Mouse (Mus musculus) liver, embryonic 14.5 days (tissue): ENCODE measurements around the gene Tmem270. TPM values are rescaled to one million over a fixed set of nuclear protein-coding genes. Genes with fewer than 3 reads are reported as not detected.
"Not testable (repeated sequence)": the region's sequence is repeated elsewhere in the genome, so short reads cannot be mapped to it uniquely, and the experiment has no call there.

Source experiments
- ATAC-seq: fragments of 200-750 bp; cut with Nextera tagmentation; 2 replicates; pipeline ENCODE4 v1.8.0; 2017; ENCODE audit warnings: moderate number of reproducible peaks, mild to moderate bottlenecking, moderate library complexity; ENCODE audit not compliant: insufficient read depth
- DNase-seq, 3 experiments: peaks; one replicate each; pipeline ENCODE4 v3.0.0-alpha.2; 2012 to 2013; ENCODE audit warnings: low read depth in 3 of 3, low spot score in 3 of 3
- H3K27ac ChIP-seq: fragments of 300-500 bp; sonication (generic); 2 replicates; pipeline ENCODE4 v1.5.1; 2014; ENCODE audit warnings: moderate library complexity, mild to moderate bottlenecking, control low read depth, inconsistent platforms
- H3K27me3 ChIP-seq: fragments of 300-500 bp; sonication (generic); 2 replicates; pipeline ENCODE4 v1.6.1; 2014; ENCODE audit warnings: mild to moderate bottlenecking, low read length, moderate library complexity; ENCODE audit not compliant: control insufficient read depth, insufficient read depth
- H3K36me3 ChIP-seq: fragments of 300-500 bp; sonication (generic); replicated peaks from 2 replicates; pipeline ENCODE4 v1.6.1; 2014; ENCODE audit warnings: low read depth; ENCODE audit not compliant: control insufficient read depth, insufficient read depth
- H3K4me1 ChIP-seq, 2 experiments: fragments of 200-500 bp in 1 of 2; fragments of 300-500 bp in 1 of 2; sonication (generic) in 1 of 2; replicated peaks; 2 replicates each; pipeline ENCODE4 v1.6.1; 2012 to 2014; ENCODE audit warnings: antibody characterized with exemption in 1 of 2, inconsistent platforms in 1 of 2, low read length in 1 of 2; ENCODE audit not compliant: control insufficient read depth in 2 of 2, insufficient read depth in 2 of 2
- H3K4me2 ChIP-seq: fragments of 300-500 bp; sonication (generic); 2 replicates; pipeline ENCODE4 v1.6.1; 2014; ENCODE audit warnings: low read depth, mild to moderate bottlenecking, control low read depth, moderate library complexity
- H3K4me3 ChIP-seq, 2 experiments: fragments of 200-500 bp in 1 of 2; fragments of 300-500 bp in 1 of 2; sonication (generic) in 1 of 2; 2 replicates each; pipeline ENCODE4 v1.5.1; 2012 to 2014; ENCODE audit warnings: low read depth in 2 of 2, low read length in 2 of 2, mild to moderate bottlenecking in 2 of 2, control low read depth in 1 of 2, inconsistent platforms in 1 of 2, moderate library complexity in 1 of 2; ENCODE audit not compliant: insufficient read depth in 1 of 2
- H3K9ac ChIP-seq: fragments of 300-500 bp; sonication (generic); replicated peaks from 2 replicates; pipeline ENCODE4 v1.6.1; 2014; ENCODE audit warnings: mild to moderate bottlenecking, control low read depth, moderate library complexity
- H3K9me3 ChIP-seq: fragments of 300-500 bp; sonication (generic); 2 replicates; pipeline ENCODE4 v1.6.1; 2016; ENCODE audit warnings: low read length, mixed read lengths; ENCODE audit not compliant: control insufficient read depth
- CTCF ChIP-seq: IDR thresholded peaks from 2 replicates; pipeline ENCODE4 v1.5.1; 2016; ENCODE audit warnings: antibody characterized with exemption, low read depth, control low read depth
- EP300 ChIP-seq: IDR thresholded peaks from 2 replicates; pipeline ENCODE4 v1.6.1; 2016; ENCODE audit warnings: antibody characterized with exemption, low read depth
- WGBS: fragments of 180-500 bp; shearing (Covaris S2); extraction: QIAGEN DNeasy Blood & Tissue Kit; methylation state at CpG from one replicate; pipeline ENCODE4 v1.1.7; 2014; ENCODE audit not compliant: insufficient replicate concordance; 5-methylcytosine and 5-hydroxymethylcytosine counted together
- polyA plus RNA-seq, 2 experiments: library from polyadenylated mRNA; depleted of rRNA in 1 of 2; stranded (reverse) in 1 of 2; unstranded in 1 of 2; fragments of >200 nt; fragmentation: Nextera tagmentation in 1 of 2; extraction: Ambion mirVana in 1 of 2; gene quantifications; 2 replicates each; pipeline versions ENCODE4 v1.2.1 to v1.2.3; 2012 to 2014

Gene Tmem270
- polyA plus RNA-seq, 2 experiments = 0.04 TPM; not detected in 1

DNA sequence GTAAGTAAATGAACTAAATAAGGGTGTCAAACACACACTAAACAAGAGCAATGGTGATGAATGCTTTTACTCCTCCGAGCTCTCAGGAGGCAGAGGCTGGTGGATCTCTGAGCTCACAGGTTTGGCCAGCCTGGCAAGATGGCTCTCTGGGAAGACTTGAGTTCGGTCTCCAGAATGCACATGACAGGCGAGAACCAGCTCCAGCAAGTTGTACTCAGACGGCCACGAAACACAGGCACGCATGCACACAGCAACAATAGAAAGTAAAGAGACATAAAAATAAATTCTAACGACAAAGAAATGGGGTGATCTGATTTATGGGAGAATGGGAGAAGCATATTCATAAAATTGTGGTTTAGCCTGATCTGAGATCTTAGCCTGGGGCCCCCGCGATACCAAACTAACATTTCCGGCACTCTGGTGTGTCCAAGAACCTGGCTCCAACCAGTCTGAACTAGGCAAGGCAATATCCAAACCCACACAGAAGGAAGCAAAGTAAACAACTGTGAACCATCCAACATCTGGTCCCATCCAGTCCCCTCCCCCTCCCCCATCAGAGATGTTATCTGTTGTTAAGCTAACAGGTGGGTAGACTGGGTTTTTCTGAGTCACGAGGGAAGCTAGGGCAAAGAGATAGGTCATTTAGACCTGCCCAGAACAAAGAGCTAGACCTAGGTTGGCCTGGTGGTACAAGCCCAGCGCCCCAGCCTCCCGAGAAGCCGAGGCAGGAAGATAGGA, 35.1 kb upstream of the Tmem270 start:
- TF ChIP-seq CTCF (no peak), EP300 (no peak)
- Histone ChIP-seq H3K27me3 (no peaks in the 10 kb centered on the region), H3K27ac (no peak overlapping the region), H3K4me1 (no peaks in the 10 kb centered on the region), H3K36me3 (no peaks in the 10 kb centered on the region), H3K9ac (no peak overlapping the region), H3K9me3 (no peaks in the 10 kb centered on the region), H3K4me2 (no peak overlapping the region), H3K4me3 (no peak overlapping the region)
- ATAC-seq = peak; percentile 47
- 66% methylated on average over 14 of the region's 14 CpGs for WGBS
- no peak for DNase-seq

DNA sequence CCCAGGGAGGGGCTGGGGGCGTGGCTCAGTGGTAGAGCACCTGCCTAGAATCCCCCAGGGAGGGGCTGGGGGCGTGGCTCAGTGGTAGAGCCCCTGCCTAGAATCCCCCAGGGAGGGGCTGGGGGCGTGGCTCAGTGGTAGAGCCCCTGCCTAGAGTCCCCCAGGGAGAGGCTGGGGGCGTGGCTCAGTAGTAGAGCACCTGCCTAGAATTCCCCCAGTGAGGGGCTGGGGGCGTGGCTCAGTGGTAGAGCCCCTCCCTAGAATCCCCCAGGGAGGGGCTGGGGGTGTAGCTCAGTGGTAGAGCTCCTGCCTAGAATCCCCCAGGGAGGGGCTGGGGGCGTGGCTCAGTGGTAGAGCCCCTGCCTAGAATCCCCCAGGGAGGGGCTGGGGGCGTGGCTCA, 33.0 kb upstream of the Tmem270 start:
- H3K9ac ChIP-seq, H3K4me1 ChIP-seq, H3K4me3 ChIP-seq, DNase-seq, H3K36me3 ChIP-seq, H3K4me2 ChIP-seq, ATAC-seq, H3K9me3 ChIP-seq, H3K27ac ChIP-seq, H3K27me3 ChIP-seq: not testable (repeated sequence)
- 71% methylated on average over 3 of the region's 7 CpGs for WGBS

DNA sequence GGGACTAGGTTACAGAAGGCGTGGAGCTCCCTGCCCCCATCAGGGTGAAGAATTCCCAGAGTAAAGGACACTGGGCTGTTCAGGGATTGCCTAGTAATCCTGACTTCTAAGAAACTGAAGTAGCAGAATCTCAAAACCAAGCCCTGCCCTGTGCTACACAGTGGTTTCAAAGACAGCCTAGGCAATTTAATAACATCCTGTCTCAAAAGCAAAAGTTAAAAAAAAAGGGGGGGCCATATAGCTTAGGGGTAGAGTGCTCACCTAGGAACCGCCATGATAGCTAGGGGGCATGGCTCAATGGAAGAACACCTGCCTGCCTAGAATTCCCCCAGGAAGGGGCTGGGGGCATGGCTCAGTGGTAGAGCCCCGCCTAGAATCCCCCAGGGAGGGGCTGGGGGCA, 32.5 kb upstream of the Tmem270 start:
- Histone ChIP-seq H3K4me3 (no peak overlapping the region), H3K4me2 (no peak overlapping the region), H3K27me3 (no peaks in the 10 kb centered on the region), H3K27ac (no peak overlapping the region), H3K4me1 (no peaks in the 10 kb centered on the region), H3K9me3 (no peaks in the 10 kb centered on the region), H3K36me3 (no peaks in the 10 kb centered on the region), H3K9ac (no peak overlapping the region)
- 58% methylated on average over 3 of the region's 3 CpGs for WGBS
- no peak for ATAC-seq
- DNase-seq = no peak
- TF ChIP-seq CTCF (no peak), EP300 (no peak)

DNA sequence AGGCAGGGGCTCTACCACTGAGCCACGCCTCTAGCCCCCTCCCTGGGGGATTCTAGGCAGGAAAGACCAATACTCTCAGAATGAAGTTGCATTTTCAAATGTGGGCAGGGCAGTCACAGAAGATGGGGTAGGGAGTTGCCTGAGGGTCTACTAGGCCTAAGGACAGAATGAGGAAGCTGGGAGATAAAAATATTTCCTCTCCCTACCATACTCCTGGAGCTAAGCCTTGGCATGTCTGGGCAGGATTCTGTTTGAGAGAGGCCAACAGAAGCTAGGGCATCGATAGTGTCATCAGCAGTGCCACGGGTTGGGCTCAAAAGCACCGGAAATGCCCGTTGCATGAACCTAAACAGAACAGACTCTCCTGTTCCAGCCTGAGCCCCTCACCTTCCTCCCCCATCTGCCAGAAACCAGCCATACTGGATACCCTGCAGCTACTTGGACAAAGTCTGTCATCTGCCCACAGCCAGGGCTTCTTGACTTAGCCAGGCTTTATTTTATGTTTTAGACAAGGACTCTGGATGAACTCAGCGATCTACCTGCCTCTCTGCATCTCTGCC, 30.2 kb upstream of the Tmem270 start:
- H3K36me3 ChIP-seq = no peaks in the 10 kb centered on the region; the same call in 1 of the 2 replicates
- TF ChIP-seq CTCF (no peak), EP300 (no peak)
- no peaks in the 10 kb centered on the region for H3K27me3 ChIP-seq
- WGBS = 58% methylated on average over 6 of the region's 6 CpGs
- H3K4me2 ChIP-seq = no peak overlapping the region
- ATAC-seq (no peak), DNase-seq (no peak)
- H3K27ac ChIP-seq = no peak overlapping the region
- no peaks in the 10 kb centered on the region for H3K9me3 ChIP-seq
- no peak overlapping the region for H3K4me3 ChIP-seq
- H3K9ac ChIP-seq = no peak overlapping the region
- H3K4me1 ChIP-seq = peaks cover 0 to under 1% of the 10 kb centered on the region in 2 experiments; a peak in 1 of 4 replicates

DNA sequence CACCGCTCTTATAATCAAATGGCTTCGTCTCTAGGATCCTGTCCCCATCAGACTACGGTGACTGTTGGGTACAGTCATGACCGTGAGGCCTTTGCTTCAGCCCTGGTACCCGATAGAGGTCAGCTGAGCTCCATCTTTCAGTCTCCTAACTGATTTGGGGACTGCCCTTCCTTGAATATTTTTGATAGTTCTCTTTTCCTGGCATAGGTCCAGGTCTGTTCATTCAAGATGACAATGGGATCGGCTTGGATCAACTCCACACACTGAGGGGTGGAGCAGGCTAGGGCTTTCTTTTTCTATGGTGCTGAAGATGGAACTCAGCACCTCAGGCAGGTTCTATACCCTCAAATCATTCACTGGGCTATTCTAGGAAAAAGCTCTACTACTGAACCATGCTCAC, 29.5 kb upstream of the Tmem270 start:
- H3K36me3 ChIP-seq = no peaks in the 10 kb centered on the region; the same call in 1 of the 2 replicates
- H3K4me2 ChIP-seq = no peak overlapping the region
- no peak overlapping the region for H3K9ac ChIP-seq
- H3K9me3 ChIP-seq = no peaks in the 10 kb centered on the region
- no peak for TF ChIP-seq EP300
- no peak for ATAC-seq
- H3K27me3 ChIP-seq = no peaks in the 10 kb centered on the region
- H3K4me1 ChIP-seq = peaks cover 0 to 6% of the 10 kb centered on the region in 2 experiments; a peak in 1 of 4 replicates
- no peak overlapping the region for H3K4me3 ChIP-seq
- WGBS = 87% methylated on average over 6 of the region's 6 CpGs
- no peak overlapping the region for H3K27ac ChIP-seq
- DNase-seq = no peak
